Mouse (Mus musculus) adrenal gland, postnatal 14 days (tissue): ENCODE data around the gene Tmem185b. TPM values are rescaled to one million over a fixed set of nuclear protein-coding genes. Genes with fewer than 3 reads are reported as not detected.

Experiments used
- DNase-seq: peaks from one replicate; pipeline ENCODE4 v3.0.0; 2021; ENCODE audit warnings: mixed read lengths
- long read RNA-seq, 2 experiments: library from polyadenylated mRNA; stranded (forward); transcript quantifications; one replicate each; pipeline ENCODE4 v2.0.0; 2021
- total RNA-seq: library from RNA; stranded (reverse); gene quantifications from 2 replicates; pipeline ENCODE4 v1.2.3, GENCODE M21; 2021

Tmem185b gene
- total RNA-seq, result 19.6 and 20.8 TPM in 2 replicates
- long read RNA-seq, experiment 1, transcript Tmem185b-202 (1 exons, 2,824 nt), result major isoform, 31 of 31 reads
- long read RNA-seq, experiment 1, partial matches to known transcripts, result 0 of 31 reads
- long read RNA-seq, experiment 1, other reads (novel, unspliced or antisense), result 0 of 31 reads
- long read RNA-seq, experiment 2, transcript Tmem185b-202 (1 exons, 2,824 nt), result major isoform, 24 of 26 reads
- long read RNA-seq, experiment 2, partial matches to known transcripts, result 0 of 26 reads
- long read RNA-seq, experiment 2, other reads (novel, unspliced or antisense), result 0 of 26 reads

DNA sequence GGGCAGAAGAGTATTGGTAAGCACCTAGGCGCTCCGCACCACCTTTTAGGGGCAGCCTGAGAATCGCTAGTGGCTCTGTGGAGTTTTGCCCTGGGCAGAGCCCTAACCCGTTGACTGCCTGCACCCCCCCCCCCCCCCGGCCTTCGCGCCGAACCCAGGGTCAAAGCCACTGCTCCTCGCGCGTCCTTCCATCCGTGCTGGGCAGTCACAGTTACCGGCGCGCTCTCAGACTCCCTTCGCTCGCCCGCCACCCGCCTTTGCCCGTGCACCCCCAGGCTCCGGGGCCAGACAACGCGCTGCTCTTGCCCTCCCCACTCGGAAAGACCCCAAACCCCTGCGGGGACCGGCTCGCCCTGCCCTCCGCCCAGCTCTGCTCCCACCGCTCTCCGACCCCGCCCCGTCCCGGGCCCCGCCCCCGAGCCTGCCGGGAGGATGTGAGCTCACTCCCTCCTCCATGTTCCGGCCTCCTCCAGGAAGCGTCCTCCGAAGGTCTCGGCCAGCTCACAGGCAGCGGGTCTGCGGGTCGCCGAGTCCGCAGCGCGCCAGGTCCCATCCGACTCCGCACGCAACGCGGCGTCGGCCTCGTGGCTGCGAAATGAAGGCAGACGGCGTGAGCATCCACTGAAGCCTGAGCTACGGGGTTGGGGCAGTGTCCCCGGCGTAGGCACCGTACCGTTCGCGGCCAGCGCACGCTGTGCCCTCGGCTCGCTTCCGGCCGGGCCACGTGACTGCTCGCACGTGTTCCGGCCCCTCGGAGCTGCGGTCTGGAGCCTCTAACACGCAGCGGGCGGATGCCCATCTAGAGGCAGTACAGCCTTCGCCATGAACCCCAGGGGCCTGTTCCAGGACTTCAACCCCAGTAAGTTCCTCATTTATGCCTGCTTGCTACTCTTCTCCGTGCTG, at the start of gene Tmem185b:
Gene Tmem185b (plus strand): TSS at position 472 of the 903 bp plus-strand sequence.
- DNase-seq, result peak; percentile 97

DNA sequence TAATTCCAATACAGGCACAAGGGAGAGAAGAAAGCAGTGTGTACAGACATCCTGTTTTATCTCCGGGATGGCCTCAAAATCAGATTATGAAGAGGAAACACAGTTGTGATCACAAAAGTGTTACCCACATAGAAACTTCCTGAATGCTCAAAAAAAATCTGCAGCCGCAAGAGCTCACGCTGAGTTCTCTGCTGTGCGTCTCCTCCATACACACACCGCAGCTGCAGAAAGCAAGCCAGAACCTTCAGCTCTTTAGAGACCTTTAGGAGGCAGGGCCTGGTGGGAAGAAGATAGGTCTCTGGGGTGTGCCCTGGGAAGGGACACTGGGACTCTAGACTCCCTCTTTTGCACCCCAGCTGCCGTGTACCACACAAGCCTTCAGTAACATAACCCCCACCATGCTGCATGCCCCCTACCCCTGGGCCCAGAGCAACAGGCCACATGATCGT, 49.0 kb upstream of the Tmem185b start:
- DNase-seq, result no peak

DNA sequence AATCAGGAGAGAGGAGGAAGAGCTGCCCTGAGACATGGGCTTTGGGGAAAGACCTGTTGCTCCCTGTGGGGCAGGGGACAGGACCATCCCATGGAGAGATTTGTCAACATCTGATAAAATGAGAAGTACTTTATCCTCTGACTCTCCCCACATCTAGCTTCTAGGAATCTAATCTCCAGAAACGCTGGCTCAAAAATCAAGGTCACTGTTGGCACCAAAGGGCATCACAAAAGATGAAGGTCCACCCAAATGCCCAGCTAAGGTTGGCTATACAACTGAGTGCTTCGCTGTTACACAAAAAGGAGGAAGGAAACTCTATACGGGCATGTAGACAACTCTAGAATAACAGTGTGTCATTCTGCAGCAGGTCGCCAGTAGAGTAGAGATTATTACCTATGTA, 46.3 kb upstream of the Tmem185b start:
- peak; percentile 38 for DNase-seq

DNA sequence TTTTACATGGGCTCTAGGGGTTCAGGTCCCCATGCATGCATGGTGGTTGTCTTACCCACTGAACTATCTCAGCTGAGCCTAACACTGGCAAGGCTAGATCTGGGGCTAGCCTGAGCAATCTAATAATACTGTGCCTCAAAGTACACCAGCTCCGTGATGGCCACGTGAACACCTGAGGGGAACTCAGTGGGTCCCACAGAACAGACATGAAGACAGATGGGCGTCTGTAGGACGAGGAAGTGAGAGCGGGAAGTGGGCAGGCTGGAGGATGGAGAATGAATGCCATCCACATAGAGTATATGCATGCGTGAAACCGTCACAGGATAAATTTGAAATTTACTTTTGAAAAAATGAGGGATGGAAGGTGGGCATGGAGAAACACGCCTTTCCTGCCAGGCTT, 45.3 kb upstream of the Tmem185b start:
- no peak for DNase-seq

DNA sequence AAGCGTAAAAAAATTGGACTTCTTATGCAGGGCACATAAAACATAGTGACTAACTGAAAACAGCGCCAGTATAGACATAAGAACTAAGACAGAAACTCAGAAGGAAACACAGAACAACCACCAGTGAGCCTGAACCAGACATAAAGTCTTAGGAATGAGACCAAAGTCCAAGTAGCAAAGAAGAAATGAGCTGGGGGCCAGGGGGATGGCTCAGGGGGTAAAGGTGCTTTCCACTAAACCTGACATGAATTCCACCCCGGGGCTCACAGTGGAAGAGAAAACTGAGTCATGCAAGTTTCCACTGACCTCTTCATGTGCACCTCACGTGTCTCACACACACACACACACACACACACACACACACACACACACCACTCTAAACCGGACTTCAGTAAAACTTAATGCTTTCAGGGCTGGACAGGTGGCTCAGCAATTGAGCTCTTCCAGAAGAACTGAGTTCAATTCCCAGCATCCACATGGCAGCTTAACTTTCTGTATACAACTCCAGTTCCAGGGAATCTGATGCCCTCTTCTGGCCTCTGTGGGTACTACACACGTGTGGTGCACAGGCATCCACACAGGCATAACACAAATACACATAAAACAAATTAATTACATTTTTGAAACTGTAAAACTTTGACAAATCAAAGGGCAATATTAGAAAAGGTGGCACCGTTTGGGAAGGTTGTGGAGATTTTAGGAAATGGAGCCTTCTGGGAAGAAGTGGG, 44.6 kb upstream of the Tmem185b start:
- DNase-seq, result no peak

DNA sequence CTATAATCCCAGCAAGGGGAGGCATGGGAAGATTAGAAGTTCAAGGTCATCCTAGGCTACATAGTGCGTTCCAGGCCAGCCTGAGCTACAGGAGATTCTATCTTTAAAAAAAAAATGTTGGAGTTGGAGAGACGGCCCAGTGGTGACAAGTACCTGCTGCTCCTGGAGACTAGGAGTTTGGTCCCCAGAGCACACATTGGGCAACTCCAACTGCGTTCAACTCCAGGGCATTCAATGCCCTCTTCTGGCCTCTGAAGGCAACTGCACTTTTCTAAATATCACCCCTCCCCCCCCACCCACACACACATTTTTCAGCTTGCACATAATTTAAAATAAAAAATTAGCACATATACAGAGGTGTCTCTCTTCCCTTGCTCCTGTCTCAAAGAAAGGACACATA, 43.1 kb upstream of the Tmem185b start:
- DNase-seq, result peak; percentile 35

DNA sequence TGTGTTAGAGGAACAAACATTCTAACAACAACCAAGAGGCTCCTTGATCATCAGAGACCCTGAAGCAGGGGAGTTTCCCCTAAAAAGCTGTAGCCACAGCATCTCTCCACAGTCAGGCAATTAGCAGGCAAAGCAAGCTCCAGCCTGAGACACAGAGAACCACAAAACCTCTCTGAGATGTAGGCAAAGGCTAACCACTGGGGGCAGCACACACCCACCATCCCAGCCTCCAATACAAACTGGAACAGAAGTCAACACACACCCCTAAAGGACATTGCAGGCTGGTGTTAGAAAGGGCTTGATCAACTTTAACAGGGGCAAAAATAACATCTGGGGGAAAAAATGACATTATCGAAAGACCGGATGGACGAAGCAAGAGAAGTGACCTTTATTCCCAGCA, 41.5 kb upstream of the Tmem185b start:
- peak; percentile 63 for DNase-seq

DNA sequence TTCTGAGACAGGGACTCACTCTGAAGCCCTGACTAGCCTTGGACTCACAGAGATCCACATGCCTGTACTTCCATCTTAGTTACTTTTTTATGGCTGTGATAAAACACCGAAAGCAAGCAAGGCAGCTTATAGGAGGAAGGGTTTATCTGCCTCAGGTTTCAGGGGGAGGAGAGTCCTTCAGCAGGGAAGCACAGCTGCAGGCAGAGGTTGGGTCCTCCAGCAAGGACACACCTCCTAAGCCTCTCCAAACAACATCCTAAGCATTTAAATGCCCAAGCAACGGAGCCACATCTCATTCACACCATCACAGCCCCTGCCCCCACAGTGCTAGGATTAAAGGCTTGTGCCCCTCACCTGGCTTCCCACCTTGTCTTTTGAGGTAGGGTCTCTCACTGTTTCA, 40.1 kb upstream of the Tmem185b start:
- no peak for DNase-seq

DNA sequence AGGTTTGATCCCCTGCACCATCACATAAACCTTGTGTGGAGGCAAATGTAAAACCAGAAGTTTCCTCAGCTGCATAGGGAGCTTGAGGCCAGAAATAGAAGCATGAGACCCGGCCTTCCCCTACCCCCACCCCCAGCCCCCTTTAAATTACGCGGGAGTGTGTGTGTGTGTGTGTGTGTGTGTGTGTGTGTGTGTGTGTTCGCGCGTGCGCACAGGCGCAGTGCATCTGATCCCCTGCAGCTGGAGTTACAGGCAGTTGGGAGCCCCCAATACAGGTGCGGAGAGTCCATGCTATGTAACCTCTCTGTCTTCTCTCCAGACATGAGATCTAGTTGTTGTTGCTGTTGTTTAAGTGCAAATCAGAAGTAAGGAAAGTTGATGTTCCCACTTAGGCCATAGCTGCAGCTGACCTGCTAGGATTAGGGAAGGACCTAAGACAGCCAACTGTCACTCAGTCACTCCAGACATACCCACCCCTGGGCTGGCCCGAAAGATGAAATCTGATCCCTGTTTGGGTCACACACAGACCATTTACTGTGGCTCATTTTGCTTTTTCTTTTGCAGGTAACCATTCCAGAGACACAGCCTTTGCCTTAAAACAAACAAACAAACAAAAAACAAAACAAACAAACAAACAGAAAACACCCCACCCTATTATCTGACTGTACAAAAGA, 37.9 kb upstream of the Tmem185b start:
- DNase-seq, result no peak

DNA sequence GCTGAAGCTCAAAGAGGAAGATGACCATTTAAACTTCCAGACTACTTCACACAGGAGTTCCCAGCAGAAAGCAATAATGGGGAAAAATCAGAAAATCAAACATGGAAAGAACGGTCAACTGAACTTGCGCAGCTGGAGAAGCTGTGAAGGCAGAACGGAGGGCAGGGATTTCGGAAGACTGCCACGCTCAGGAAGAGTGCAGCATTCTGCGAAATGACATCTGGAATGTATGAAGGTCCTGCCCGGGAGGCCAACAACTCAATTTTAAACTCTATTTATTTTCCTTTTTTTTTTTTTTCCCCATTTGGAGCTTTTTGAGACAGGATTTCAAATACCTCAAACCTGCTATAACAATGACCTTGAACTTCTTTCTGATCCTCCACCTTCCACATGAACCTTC, 35.2 kb upstream of the Tmem185b start:
- no peak for DNase-seq

DNA sequence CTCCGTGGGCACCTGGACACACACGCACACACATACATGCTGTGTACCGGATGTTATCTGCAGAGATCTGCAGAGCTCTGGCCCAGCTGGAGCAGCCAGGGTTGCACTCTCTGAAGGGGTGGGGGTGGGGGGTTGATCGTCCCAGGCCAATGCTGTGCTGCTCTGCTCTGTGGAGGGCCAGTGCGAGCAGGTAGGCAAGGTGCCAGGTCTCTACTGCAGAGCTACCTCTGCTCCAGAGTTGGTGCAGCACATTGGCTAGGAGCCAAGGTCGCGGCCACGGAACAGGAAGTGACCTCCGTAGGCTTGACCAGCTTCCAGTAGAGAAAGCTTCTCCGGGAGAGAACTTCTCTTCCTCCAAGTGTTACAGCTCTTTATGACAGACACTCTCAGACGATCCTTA, 33.9 kb upstream of the Tmem185b start:
- DNase-seq, result peak; percentile 95

DNA sequence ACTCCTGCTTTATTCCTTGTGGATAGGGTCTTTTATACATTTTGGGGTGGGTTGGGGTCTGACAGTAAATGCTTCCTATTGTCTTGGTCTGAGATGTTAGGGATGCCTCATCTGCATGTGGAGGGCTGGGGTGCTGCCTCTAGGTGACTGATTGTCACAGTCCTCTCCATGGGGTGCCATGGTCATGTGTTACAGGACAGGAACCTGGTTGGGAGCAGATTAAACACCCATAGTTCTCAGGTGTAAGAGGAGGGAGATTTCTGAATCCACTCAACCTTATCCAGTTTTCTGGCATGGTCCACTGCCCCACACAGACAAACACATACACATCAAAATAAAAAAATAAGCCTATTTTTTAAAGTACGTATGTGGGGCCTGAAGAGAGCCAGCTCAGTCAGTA, 33.5 kb upstream of the Tmem185b start:
- DNase-seq, result no peak

DNA sequence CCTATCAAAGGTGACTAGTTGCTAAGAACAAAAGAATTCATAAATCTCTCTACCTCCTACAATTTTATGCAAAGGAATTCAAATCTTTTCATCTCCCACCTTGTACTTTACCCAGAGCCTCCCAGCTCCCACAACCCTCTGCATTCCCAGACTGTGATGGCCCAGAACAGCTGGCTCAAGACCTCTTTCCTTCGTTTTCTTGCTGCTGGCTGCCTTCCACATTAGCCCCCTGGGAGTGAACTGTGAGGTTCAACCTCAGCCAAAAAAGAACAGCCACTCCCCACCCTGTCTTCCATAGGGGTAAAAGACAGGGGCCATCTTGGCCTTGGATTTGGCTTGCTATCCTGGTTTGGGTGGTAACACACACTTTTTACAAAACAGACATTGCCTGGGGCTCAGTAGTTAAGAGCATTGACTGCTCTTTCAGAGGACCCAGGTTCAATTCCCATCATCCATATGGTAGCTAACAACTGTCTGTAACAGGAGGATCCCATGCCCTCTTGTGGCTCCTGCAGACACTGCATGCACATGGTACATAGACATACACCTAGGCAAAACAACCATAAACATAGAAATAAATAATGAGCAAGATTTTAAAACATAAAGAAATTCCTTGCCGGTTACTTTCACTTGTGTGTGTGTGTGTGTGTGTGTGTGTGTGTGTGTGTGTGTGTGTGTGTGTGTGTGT, 31.8 kb upstream of the Tmem185b start:
- peak; percentile 61 for DNase-seq

DNA sequence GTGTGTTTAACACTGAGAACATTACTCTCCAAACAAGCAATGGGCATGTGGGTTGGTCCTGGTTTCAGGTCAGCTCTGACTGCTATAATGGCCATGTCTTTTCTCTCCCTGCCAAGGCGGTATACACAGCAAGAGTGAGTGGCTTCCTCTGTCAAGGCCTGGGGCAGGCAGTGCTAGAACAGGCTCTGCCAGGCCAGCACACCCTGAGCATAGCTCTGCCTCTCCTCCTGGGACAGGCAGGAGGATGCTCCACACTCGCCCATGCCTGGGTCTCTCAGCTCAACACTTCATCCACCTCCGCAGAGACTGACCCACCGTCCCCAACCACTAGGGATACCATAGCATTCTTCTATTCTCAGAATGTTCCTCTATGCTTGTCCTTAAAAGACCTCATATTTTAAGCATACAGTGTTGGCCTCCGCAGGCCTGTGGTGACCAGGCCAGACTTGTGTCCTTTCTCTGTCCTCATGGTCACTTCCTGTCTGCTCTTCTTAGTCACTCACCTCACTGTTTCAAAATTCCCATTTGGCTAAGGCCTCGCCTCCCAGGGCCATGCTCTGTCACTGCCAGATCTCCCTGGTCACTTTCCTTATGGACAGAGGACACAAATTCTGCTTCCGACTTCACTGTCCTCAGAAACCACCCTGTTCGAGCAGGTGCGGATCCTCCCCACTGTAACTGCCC, 31.1 kb upstream of the Tmem185b start:
- DNase-seq, result peak; percentile 73

DNA sequence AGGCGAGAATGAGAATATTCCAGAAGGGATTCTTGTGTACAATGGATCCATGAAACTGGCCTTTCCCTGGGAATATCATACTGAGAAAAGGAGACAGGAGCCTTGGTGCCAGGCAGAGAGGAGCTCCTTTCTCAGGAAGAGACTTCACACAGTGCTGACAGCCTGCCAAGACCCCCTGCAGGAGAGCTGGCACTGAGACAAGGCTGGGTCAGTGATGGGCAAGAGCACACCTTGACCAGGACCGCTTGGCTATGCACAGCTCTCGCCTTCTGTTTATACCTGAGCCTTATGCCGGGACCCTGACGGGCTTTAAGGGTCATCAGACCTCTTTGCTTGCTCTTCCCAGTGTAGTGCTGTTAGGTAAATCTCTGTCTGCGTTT, 30.6 kb upstream of the Tmem185b start:
- no peak for DNase-seq

DNA sequence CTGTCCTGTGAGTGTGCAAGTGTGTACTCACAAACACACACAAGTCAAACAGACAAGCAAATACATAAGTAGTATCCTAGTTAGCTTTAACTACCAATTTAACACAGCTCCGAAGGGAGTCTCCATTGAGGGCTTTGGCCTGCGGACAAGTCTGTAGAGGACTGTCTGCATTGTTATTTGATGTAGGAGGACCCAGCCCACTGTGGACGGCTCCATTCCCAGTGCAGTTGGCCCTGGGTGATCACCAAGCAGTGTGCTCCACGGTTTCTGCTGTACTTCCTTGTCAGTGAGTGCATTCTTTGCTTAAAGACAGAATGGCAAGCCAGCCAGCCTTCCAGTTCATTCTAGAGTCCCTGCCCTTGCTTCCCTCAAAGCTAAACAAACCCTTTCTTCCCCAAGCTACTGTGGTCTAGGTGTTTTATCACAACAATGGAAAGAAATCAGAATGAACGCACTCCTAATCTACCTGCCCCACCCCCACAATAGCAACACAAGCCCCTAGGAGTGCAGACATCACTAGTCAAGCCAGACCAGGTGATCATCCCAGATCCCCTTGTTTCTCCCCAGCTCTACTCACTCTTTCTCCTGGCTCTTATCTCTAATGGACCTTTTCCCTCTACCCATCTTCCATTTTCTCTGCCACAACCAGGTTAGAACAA, 28.5 kb upstream of the Tmem185b start:
- no peak for DNase-seq

DNA sequence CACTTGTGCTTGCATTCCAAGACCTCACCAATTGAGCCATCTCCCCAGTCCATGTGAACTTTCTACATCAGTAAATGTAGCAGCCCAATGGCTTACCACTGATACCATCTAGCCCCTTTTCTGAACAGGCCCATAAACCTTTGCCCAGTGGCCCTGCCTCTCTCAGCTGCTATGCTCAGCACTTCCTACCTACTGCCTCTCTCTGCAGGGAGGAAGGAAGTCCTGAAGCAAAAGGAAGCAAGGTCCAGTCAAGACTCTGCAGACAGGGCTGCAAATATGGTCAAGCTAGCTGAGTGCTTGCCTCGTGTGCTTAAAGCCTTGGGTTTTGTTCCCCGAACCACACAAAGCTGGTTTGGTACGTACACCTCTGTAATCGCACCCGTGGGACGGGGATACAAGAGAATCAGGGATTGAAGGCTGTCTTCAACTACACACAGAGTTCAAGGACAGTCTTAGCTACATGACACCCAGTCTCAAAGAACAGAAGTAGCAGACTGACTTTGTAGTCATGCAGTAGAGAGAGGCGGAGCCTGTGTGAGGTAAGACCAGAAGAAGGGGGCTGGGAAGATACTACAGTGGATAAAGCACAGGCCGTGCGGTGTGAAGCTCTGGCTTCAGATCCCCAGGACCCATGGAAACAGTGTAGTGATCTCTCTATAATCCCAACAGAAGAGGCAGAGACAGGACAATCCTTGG, 27.3 kb upstream of the Tmem185b start:
- no peak for DNase-seq

DNA sequence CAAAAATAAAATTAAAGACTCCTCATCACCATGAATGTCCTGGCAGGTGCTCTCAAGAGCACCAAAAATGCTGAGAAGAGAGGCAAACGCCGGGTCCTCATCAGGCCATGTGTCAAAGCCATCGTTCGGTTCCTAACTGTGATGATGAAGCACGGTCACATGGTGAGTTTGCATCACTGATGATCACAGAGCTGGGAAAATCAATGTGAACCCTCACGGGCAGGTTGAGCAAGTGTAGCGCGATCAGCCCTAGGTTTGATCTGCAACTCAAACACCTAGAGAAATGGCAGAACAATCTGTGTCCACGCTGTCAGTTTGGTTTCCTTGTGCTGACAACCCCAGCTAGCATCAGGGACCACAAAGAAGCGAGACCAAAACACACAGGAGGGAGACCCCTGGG, 26.5 kb upstream of the Tmem185b start:
- no peak for DNase-seq

DNA sequence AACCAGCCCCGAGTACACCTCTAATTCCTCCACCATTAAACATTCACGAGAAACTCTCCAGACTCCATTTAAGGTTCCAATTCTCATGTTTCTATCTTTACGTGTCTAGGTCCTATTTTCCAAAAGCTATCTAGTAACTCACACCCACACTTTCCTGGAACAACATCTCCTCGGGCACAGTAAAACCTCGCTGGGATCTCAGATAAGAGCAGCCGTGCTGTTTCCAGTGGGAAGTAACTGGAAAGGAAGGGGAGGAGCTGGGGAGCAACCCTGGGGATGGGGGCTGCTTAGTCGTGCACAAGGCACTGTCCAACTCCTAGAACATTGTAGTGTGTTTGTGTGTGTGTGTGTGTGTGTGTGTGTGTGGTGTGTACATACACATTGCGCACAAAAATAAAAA, 24.1 kb upstream of the Tmem185b start:
- DNase-seq, result no peak

DNA sequence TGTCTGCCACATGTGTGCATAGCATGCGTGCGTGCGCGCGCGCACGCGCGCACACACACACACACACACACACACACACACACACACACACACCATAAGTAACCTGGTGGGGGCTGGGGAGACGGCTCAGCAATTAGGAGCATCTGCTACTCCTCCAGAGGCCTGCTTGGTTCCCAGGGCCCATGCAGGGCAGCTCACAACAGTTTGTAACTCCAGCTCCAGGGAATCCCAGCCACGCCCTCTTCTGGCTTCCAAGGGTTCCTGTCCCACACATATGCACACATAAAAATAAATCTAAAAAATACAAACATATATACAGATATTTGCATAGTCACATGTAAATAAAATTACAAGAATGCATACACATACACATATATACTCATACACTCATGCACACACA, 23.2 kb upstream of the Tmem185b start:
- no peak for DNase-seq
